Mouse (Mus musculus): ENCODE measurements around the gene Phc2.

DNA sequence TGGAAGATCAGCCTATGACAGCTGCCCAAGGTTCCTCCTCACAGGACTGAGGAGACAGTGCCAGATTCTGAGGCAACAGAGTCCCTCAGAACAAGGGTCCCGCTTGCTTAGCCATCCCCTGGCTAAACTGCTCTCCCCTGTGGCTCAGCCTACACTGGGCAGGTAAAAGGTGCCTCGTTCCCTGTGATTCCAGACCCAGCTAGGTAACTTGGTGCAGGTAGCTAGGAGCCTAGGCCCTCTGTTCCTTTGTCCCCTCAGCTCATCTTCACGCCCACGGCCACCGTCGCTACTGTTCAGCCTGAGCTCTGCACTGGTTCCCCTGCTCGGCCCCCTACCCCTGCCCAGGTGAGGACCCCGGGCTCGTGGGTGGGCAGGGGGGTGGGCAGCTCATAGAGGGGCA lies 56.3 kb downstream of the Phc2 start:
- TF ChIP-seq CTCF (IDR thresholded peaks at IDR 0.05) (no peak), EP300 (IDR thresholded peaks at IDR 0.05; ENCODE audit: insufficient read depth, low read depth, low read length) (no peak), POLR2A (IDR thresholded peaks at IDR 0.05; ENCODE audit: insufficient read depth, low read depth, low read length) (no peak)
